8 mouse cellular contexts compared by ENCODE assay signal in the genomic region with DNA sequence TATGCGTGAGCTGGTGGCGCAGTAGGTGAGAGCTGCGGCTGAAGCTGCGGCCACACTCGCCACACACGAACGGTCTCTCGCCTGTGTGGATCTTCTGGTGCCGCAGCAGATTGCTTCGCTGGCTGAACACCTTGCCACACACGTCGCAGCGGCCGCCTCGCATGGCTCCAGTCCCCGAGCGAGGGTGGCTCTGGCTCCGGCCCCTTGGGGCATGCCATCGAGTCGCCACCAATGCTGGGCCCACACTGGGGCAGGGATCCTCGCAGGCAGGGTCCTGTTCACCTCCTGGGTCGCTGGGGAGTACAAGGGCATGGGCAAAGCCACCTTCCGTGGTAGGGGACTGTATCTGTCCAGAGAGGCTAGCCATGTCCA. TPM values are rescaled to one million over a fixed set of nuclear protein-coding genes. Genes with fewer than 3 reads are reported as not detected.
DNase-seq lines count a peak whose midpoint lies in the region; ATAC-seq lines count a peak whose summit lies in the region.

No protein-coding gene starts in this region.

- WGBS in lung, embryonic 15.5 days = 2% methylated on average over 23 of the region's 23 CpGs
- WGBS in forebrain, embryonic 13.5 days = 4% methylated on average over 23 of the region's 23 CpGs
- 4% methylated on average over 23 of the region's 23 CpGs for WGBS in limb, embryonic 10.5 days
- 2% methylated on average over 23 of the region's 23 CpGs for WGBS in neural tube, embryonic 15.5 days

- H3K4me2 ChIP-seq in lung, embryonic 15.5 days = peak overlapping the region; percentile 94
- H3K4me2 ChIP-seq in forebrain, embryonic 13.5 days = peak overlapping the region; percentile 92
- H3K4me2 ChIP-seq in neural tube, embryonic 15.5 days = peak overlapping the region; percentile 97

- no peak for ATAC-seq in lung, embryonic 15.5 days (ENCODE audit: borderline replicate concordance, extremely low read depth, low FRiP score, low TSS enrichment)
- peak; percentile 12; the same call in 1 of the 2 replicates for ATAC-seq in forebrain, embryonic 13.5 days
- peak; percentile 46 for ATAC-seq in neural tube, embryonic 15.5 days (ENCODE audit: low FRiP score)
- ATAC-seq in inflammation-experienced regulatory T-cells, adult 6 months = no peak

- peak overlapping the region; percentile 50; the same call in 1 of the 2 replicates for H3K9ac ChIP-seq in lung, embryonic 15.5 days
- H3K9ac ChIP-seq in forebrain, embryonic 13.5 days = peak overlapping the region; percentile 78
- peak overlapping the region; percentile 67 for H3K9ac ChIP-seq in neural tube, embryonic 15.5 days (replicated peaks)

- DNase-seq in lung, adult 18-20 months = no peak
- DNase-seq in limb, embryonic 10.5 days (ENCODE audit: low spot score) = peak; percentile 37
- DNase-seq in embryo, embryonic 11 days = no peak
- DNase-seq in left cerebral cortex, adult 18-20 months (ENCODE audit: low spot score in 2 of 2) = no peak

- H3K4me3 ChIP-seq in lung, embryonic 15.5 days = peak overlapping the region; percentile 48
- peak overlapping the region; percentile 48 for H3K4me3 ChIP-seq in forebrain, embryonic 13.5 days
- H3K4me3 ChIP-seq in limb, embryonic 10.5 days = peak overlapping the region; percentile 62
- H3K4me3 ChIP-seq in neural tube, embryonic 15.5 days (replicated peaks) = peak overlapping the region; percentile 53

- peaks cover 42% of the 10 kb centered on the region for H3K27me3 ChIP-seq in lung, embryonic 15.5 days
- peaks cover 49% of the 10 kb centered on the region for H3K27me3 ChIP-seq in forebrain, embryonic 13.5 days
- peaks cover 56% of the 10 kb centered on the region for H3K27me3 ChIP-seq in limb, embryonic 10.5 days (ENCODE audit: low read depth, poor library complexity, severe bottlenecking)
- H3K27me3 ChIP-seq in neural tube, embryonic 15.5 days (replicated peaks) = peaks cover 50% of the 10 kb centered on the region

- peaks cover 14% of the 10 kb centered on the region for H3K4me1 ChIP-seq in lung, embryonic 15.5 days
- peaks cover 17% of the 10 kb centered on the region for H3K4me1 ChIP-seq in forebrain, embryonic 13.5 days
- H3K4me1 ChIP-seq in limb, embryonic 10.5 days = peaks cover 15% of the 10 kb centered on the region
- peaks cover 22% of the 10 kb centered on the region for H3K4me1 ChIP-seq in neural tube, embryonic 15.5 days

- no peaks in the 10 kb centered on the region for H3K9me3 ChIP-seq in lung, embryonic 15.5 days
- H3K9me3 ChIP-seq in forebrain, embryonic 13.5 days (replicated peaks) = no peaks in the 10 kb centered on the region
- peaks cover 6% of the 10 kb centered on the region for H3K9me3 ChIP-seq in limb, embryonic 10.5 days (replicated peaks)
- H3K9me3 ChIP-seq in neural tube, embryonic 15.5 days (replicated peaks) = no peaks in the 10 kb centered on the region

- H3K36me3 ChIP-seq in lung, embryonic 15.5 days = no peaks in the 10 kb centered on the region
- no peaks in the 10 kb centered on the region for H3K36me3 ChIP-seq in forebrain, embryonic 13.5 days (ENCODE audit: poor library complexity, severe bottlenecking)
- no peaks in the 10 kb centered on the region for H3K36me3 ChIP-seq in limb, embryonic 10.5 days
- no peaks in the 10 kb centered on the region for H3K36me3 ChIP-seq in neural tube, embryonic 15.5 days

- no peak overlapping the region for H3K27ac ChIP-seq in lung, embryonic 15.5 days
- no peak overlapping the region for H3K27ac ChIP-seq in forebrain, embryonic 13.5 days
- H3K27ac ChIP-seq in limb, embryonic 10.5 days = peak overlapping the region; percentile 75
- peak overlapping the region; percentile 81 for H3K27ac ChIP-seq in neural tube, embryonic 15.5 days (replicated peaks)

RNA-seq across cellular contexts. Expression of gene Ube2m, which starts 6.2 kb away (rescaled TPM):
- polyA plus RNA-seq in lung, embryonic 15.5 days (2015; fragmentation: Nextera tagmentation; extraction: Ambion mirVana) = 114 and 122 TPM in 2 replicates
- 44.0 and 53.7 TPM in 2 replicates for polyA plus RNA-seq in forebrain, embryonic 13.5 days (2015; fragmentation: Nextera tagmentation; extraction: Ambion mirVana)
- 182 and 208 TPM in 2 replicates for polyA plus RNA-seq in limb, embryonic 10.5 days (2016; fragmentation: Nextera tagmentation; extraction: Ambion mirVana)
- polyA plus RNA-seq in neural tube, embryonic 15.5 days (2015; fragmentation: Nextera tagmentation; extraction: Ambion mirVana) = 129 and 149 TPM in 2 replicates
- 10 to 100 TPM; 14.9 to 21.8 (median 16.4) TPM for polyA plus RNA-seq in inflammation-experienced regulatory T-cells, adult 6 months (2017; shearing (Covaris generic))
- 100 to 1,000 TPM; 234 to 240 TPM for total RNA-seq in left cerebral cortex, adult 18-20 months (2021)

RNA-seq across cellular contexts. Expression of gene Chmp2a, which starts 9.6 kb away (rescaled TPM):
- 138 and 140 TPM in 2 replicates for polyA plus RNA-seq in lung, embryonic 15.5 days (2015; fragmentation: Nextera tagmentation; extraction: Ambion mirVana)
- polyA plus RNA-seq in forebrain, embryonic 13.5 days (2015; fragmentation: Nextera tagmentation; extraction: Ambion mirVana) = 164 and 168 TPM in 2 replicates
- 79.6 and 84.2 TPM in 2 replicates for polyA plus RNA-seq in limb, embryonic 10.5 days (2016; fragmentation: Nextera tagmentation; extraction: Ambion mirVana)
- 165 and 170 TPM in 2 replicates for polyA plus RNA-seq in neural tube, embryonic 15.5 days (2015; fragmentation: Nextera tagmentation; extraction: Ambion mirVana)
- 100 to 1,000 TPM; 296 to 343 (median 309) TPM for polyA plus RNA-seq in inflammation-experienced regulatory T-cells, adult 6 months (2017; shearing (Covaris generic))
- total RNA-seq in left cerebral cortex, adult 18-20 months (2021) = 100 to 1,000 TPM; 132 to 156 TPM

RNA-seq across cellular contexts. Expression of gene Mzf1, which starts 10.3 kb away (rescaled TPM):
- polyA plus RNA-seq in lung, embryonic 15.5 days (2015; fragmentation: Nextera tagmentation; extraction: Ambion mirVana) = 2.9 and 3.1 TPM in 2 replicates
- 5.1 and 6.0 TPM in 2 replicates for polyA plus RNA-seq in forebrain, embryonic 13.5 days (2015; fragmentation: Nextera tagmentation; extraction: Ambion mirVana)
- 3.3 and 4.4 TPM in 2 replicates for polyA plus RNA-seq in limb, embryonic 10.5 days (2016; fragmentation: Nextera tagmentation; extraction: Ambion mirVana)
- polyA plus RNA-seq in neural tube, embryonic 15.5 days (2015; fragmentation: Nextera tagmentation; extraction: Ambion mirVana) = 7.7 and 8.8 TPM in 2 replicates
- under 1 TPM; 0.18 to 0.35 (median 0.20) TPM for polyA plus RNA-seq in inflammation-experienced regulatory T-cells, adult 6 months (2017; shearing (Covaris generic))
- 10 to 100 TPM in 1 of 2 experiments, 1 to 10 TPM in 1; 9.4 to 10.0 TPM for total RNA-seq in left cerebral cortex, adult 18-20 months (2021)

RNA-seq across cellular contexts. Expression of gene Zbtb45, which starts 34.4 kb away (rescaled TPM):
- 24.8 and 27.8 TPM in 2 replicates for polyA plus RNA-seq in lung, embryonic 15.5 days (2015; fragmentation: Nextera tagmentation; extraction: Ambion mirVana)
- 32.8 and 37.1 TPM in 2 replicates for polyA plus RNA-seq in forebrain, embryonic 13.5 days (2015; fragmentation: Nextera tagmentation; extraction: Ambion mirVana)
- 29.1 and 31.8 TPM in 2 replicates for polyA plus RNA-seq in limb, embryonic 10.5 days (2016; fragmentation: Nextera tagmentation; extraction: Ambion mirVana)
- polyA plus RNA-seq in neural tube, embryonic 15.5 days (2015; fragmentation: Nextera tagmentation; extraction: Ambion mirVana) = 37.6 and 38.7 TPM in 2 replicates
- polyA plus RNA-seq in inflammation-experienced regulatory T-cells, adult 6 months (2017; shearing (Covaris generic)) = 1 to 10 TPM; 5.4 to 8.0 (median 6.5) TPM
- 10 to 100 TPM; 35.3 to 38.3 TPM for total RNA-seq in left cerebral cortex, adult 18-20 months (2021)

RNA-seq across cellular contexts. Expression of gene Trim28, which starts 45.3 kb away (rescaled TPM):
- 294 and 302 TPM in 2 replicates for polyA plus RNA-seq in lung, embryonic 15.5 days (2015; fragmentation: Nextera tagmentation; extraction: Ambion mirVana)
- polyA plus RNA-seq in forebrain, embryonic 13.5 days (2015; fragmentation: Nextera tagmentation; extraction: Ambion mirVana) = 270 and 289 TPM in 2 replicates
- 561 and 585 TPM in 2 replicates for polyA plus RNA-seq in limb, embryonic 10.5 days (2016; fragmentation: Nextera tagmentation; extraction: Ambion mirVana)
- 202 and 224 TPM in 2 replicates for polyA plus RNA-seq in neural tube, embryonic 15.5 days (2015; fragmentation: Nextera tagmentation; extraction: Ambion mirVana)
- polyA plus RNA-seq in inflammation-experienced regulatory T-cells, adult 6 months (2017; shearing (Covaris generic)) = 10 to 100 TPM; 42.1 to 76.8 (median 57.0) TPM
- total RNA-seq in left cerebral cortex, adult 18-20 months (2021) = 100 to 1,000 TPM; 206 to 207 TPM

Comparison
In these comparisons a context has a peak if more than half of its experiments do, and no peak if none do; other contexts are left out.
1. ATAC-seq: peak in forebrain, embryonic 13.5 days (single experiment) and neural tube, embryonic 15.5 days (single experiment); none in lung, embryonic 15.5 days (single experiment) and inflammation-experienced regulatory T-cells, adult 6 months (single experiment).
2. H3K27ac ChIP-seq: peak in limb, embryonic 10.5 days (single experiment) and neural tube, embryonic 15.5 days (single experiment); none in lung, embryonic 15.5 days (single experiment) and forebrain, embryonic 13.5 days (single experiment).
3. Peak in every context shown above with its lines, with median percentiles within 50 percentile points of each other: H3K4me2 ChIP-seq, H3K4me3 ChIP-seq and H3K9ac ChIP-seq.